Mouse (Mus musculus) erythroid progenitor cell, adult 5-6 weeks (primary cell): ENCODE measurements at regions not wholly inside any gene's neighbourhood (a gene's known extent, or its start where the extent isn't known, plus 50 kb on each side); places are given as distances from the start of the nearest gene placed in this dataset.
"Not testable (repeated sequence)": the region's sequence is repeated elsewhere in the genome, so short reads cannot be mapped to it uniquely, and the experiment has no call there.

ENCODE experiments used
- ATAC-seq: replicated peaks from 2 replicates; pipeline ENCODE4 v1.8.0; 2016; ENCODE audit warnings: moderate number of reproducible peaks, mild to moderate bottlenecking, moderate TSS enrichment, inconsistent platforms; ENCODE audit not compliant: poor library complexity, low FRiP score, severe bottlenecking

DNA sequence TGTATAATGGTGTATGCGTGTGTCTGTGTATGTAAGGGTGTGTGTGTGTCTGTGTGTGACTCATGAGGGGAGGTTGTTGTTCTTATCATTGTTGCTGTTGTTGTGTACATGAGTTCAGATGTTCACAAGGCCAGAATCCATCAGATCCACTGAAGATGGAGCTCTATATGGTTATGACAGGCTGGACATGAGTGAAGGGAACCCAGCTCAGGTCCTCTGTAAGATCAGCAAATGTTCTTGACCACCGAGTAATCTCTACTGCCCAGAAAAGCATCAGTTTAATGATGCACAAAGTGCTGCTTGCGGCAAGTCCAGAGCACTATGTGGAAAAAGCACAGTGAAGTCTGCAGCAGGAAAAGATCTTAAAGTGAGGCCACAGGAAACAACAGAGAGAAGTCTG lies 77.5 kb downstream of the Gm15319 start:
- not testable (repeated sequence) for ATAC-seq

DNA sequence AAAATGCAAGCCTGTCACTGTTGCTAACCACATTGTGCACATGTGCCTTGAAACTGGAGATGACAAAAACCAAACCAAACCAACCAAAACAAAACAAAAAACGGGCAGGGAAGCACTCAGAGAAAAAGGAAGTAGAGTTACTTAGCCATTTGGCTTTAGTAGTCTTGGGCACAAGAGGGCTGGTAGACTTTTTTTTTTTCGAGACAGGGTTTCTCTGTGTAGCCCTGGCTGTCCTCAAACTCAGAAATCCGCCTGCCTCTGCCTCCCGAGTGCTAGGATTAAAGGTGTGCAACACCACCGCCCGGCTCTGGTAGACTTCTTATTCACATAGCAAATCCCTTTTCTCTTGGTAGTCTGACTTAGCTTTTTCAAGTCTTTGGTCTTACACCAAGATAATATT lies 78.2 kb downstream of the Gm15319 start:
- ATAC-seq, result not testable (repeated sequence)

DNA sequence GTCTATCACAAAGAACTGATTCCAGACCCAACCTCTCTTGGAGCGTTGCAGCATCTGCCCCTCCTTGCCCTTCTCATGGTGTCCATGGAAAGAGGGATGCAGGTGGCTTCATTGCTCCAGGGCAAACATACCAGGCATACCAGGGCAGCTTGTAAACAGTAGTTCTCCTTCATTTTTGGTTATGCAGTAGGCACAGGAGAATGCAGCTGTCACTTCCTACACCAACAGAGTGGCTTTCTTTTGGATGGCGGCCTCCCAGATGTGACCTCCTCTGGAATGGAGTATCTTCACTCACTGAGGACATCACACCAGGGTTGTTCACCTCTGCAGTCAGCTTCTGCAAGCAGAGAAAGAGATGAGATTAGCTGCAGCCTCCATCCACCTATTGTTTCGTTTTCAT lies 79.9 kb downstream of the Gm15319 start:
- ATAC-seq, result not testable (repeated sequence)

DNA sequence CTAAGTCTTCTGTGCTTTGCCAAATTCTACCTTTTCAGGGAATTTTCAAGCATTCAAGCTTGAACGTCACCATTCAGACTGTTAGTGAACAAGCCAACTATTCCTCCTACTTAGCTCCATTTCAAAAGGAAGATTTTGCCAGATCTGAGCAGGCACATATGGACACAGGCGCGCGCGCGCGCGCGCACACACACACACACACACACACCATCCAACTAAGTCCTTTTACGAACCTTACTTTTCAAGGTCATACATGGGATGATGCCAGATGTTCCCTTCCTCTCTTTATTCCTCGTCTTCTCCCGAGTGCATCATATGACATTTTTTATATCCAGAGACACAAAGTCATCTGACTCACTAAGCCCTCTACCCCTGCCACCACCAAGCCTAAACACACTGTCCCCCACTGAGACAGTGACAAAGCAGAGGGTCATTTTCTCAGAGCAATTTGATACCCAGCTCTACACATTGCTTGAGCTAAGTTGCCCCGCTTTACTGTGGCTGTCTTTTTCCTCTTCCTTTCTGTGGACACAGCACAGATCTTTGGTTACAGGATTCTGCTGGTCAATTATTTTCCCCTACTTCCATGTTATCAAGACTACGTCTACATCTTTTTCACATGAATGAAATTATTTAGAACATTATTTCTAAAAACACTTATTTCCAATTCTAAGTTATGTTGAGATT lies 81.7 kb downstream of the Gm15319 start:
- ATAC-seq, result not testable (repeated sequence)

DNA sequence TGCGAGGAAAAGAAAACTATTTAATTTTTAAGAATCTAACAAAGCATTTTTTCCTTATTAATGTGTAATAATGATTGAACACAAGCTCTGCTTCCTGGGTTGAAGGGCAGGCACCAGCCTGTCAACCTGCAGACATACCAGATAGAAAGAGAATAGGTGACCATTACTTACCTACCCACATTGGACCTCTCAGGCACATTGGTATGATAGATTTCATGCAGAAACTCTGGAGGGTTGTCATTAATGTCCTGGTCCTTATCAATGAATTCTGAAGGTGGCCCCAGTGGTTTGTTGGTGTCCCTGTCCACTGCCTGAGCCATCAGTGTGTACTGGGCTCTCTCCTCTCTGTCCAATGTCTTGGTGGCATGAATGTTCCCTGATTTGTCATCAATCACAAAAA lies 85.3 kb downstream of the Gm15319 start:
- not testable (repeated sequence) for ATAC-seq

DNA sequence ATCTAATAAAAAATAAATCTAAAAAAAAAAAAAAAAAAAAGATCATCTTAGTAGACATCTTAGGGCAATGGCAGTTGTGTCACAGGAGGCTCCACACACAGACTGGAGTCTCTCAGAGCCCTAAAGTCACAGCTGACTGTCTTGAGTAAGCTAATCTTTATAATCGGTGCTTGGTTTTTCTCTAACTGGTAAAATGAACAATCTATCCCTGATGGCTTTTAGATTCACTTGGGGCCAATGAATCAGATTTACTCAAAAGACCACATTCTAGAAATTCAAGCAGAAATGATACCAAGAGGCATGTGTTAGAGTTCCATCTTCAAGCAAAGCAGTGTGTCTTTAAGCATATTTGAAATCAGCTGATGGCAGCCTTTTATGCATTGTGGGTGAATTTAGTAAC lies 86.3 kb downstream of the Gm15319 start:
- not testable (repeated sequence) for ATAC-seq

DNA sequence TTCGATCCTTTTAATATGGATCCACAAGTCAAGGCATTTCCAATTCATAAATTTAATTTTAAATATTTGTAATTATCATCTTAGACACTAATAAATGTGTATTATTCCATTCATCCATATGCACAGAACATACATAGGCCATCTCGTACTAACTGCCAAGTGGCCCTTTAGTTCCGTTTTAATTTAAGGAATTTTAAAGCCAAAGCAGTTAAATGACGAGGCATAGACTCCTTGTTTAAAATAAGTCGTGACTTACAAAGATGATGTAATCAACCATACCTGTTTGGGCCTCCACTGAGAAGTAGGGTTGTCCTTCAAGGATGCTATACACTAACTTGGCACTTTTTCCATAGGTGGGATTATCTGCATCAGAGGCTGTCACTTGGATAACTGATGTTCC lies 89.2 kb downstream of the Gm15319 start:
- not testable (repeated sequence) for ATAC-seq

DNA sequence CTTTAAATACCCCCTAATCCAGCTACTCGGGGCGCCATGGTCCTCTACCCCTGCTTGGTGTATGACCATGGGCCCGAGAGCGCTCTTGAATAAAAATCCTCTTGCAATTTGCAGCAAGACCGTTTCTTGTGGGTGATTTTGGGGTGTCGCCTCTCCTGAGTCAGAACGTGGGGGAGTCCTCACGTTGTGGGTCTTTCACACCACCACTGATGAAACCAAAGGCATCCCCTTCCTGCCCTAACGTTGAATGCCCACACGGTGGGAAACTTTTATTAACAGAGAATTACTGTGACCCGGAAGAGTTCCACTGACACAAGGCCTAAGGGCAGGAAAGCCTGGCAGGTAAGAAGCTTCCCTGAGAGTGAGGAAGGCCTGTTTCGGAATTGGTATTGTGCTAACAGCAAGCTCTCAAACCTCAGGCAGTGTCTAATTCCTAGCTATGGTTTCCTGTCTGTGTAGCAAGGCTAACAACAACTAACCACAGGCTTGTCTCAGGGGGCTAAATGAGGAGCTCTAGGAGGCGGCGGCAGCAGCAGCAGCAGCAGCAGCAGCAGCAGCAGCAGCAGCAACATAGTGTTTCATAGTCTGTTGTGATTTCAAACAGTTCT lies 95.4 kb downstream of the Gm15319 start:
- ATAC-seq, result not testable (repeated sequence)

DNA sequence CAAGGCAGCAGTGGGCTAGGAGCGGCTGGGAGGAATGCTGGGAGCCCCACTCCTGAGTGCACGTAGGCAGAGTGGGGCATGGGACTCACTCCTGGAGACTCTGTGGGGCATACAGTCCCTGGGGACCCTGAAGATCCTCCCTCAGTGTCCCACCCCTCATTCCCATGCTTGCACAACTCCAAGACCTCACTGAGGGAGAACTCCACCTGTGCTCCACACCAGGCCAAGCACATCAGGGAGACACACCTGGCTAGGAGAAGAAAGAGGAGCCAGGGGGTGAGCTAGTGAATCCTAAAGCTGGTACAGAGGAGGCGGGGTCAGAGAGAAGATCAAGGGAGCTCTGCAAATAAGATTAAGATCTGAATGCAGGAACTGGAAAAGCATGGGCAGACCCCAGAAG lies 96.2 kb downstream of the Gm15319 start:
- ATAC-seq, result not testable (repeated sequence)

DNA sequence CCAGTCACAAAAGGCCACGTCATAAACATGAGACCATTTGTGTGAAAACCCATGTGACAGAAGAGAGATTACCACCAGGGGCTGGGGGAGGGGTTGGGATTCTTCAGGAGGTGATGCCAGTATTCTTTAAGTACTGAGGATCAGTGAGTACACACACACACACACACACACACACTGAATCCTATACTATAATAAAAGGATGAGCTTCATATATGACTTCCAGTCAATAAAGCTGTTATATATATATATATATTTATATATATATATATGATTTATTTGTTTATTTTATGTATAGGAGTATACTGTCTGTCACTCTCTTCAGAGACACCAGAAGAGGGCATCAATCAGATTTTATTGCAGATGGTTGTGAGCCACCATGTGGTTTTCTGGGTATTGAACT lies 98.4 kb downstream of the Gm15319 start:
- ATAC-seq, result not testable (repeated sequence)

DNA sequence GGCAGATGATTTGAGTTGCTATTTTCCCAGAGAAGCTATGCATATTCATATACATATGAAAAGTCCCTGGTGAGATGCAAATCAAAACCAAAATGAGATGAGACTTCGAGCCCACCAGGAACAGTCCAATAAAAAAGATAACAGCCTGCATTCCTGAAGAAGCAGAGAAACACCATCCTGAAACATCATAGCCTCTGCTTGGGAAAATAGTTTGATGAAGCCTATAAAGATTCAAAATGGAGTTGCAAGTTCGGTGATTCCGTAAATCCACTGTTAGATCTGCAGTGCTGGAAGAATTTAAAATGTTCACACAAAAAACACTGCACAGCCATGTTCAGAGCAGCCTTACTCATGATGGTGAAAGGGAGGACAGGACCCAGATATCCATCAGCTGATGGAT lies 98.9 kb downstream of the Gm15319 start:
- not testable (repeated sequence) for ATAC-seq

DNA sequence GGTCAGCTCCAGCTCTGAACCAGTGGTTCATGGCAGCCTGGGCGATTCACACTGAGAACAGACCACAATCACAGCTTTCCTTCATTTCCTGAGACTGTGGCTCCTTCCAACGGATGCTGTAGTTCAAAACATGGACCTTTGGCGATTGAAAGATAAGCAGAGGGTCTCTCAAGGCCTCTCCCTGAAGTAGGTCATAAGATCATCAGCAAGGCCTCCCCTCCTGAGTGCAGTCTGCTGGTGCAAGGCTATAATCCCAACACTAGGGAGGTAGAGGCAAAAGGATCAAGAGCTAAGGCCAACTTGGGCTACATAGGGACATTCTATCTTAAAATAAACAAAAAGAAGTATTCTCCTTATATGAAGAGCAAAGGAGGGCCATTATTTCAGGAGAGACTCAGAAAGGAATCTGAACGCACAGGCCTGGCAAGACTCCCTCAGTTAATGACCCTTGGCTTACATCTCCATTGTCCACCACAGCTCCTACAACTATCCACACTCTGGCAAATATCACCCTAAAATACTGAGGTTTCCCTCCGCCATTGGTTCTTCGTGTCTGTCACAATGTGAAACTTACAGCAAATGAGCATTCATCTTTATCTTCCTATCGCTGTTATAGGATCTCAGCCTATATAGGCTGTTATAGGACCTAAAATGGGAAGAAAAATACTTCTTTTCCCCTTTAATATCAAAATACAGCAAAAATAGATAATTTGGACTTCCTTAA lies 100.0 kb downstream of the Gm15319 start:
- ATAC-seq, result not testable (repeated sequence)

DNA sequence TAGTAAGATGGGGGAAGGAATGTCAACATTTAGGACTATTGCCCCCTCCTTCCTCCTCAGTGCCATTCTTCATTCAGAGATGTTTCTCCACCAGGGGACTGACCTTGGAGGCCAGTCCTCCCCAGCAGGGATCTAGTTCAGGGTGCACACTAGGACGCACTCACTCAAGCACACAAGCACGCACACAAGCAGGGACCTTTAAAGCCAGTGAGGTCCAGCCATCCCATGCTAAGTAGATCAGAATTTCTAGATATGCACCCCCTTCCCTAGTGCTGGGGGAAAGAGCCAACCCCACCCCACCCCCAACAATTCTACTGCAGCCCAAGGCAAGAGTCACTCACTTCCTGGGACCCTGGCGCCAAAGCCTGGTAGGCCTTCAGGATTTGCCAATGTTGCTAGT lies 100.8 kb downstream of the Gm15319 start:
- ATAC-seq, result not testable (repeated sequence)

DNA sequence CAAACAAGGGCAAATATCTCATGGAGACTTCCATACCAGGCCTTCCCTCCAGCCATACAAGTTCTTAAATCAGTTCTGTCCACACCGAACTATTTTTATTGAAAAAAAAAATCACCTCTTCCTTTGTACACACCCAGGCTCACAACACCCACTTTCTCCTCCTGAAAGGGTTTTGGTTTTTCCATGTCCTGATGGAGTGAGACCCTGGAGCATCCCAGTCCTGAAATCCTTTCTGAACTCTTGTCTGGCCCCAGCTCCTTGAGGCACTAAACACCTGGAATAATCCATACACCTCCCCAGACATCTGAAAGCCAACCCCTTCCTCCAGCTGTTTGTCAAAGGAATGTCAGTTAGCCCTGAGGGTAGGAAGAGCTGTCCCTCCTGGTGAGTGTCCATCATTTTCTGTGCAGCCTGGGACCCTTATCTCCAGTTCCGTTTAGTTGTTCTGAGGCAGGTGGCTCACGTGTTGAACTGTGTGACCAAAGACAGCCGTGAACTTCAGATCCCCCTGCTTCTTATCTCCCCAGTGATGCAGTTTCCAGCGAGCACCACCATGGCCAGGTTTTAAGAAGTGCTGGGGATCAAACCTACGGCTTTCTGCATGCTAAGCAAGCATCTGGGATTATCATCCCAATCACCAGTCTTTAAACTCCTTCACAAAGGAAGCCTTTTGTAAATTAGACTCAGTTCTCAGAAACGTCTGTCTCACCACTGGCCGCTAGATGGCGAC lies 101.4 kb downstream of the Gm15319 start:
- peak; percentile 57 for ATAC-seq

DNA sequence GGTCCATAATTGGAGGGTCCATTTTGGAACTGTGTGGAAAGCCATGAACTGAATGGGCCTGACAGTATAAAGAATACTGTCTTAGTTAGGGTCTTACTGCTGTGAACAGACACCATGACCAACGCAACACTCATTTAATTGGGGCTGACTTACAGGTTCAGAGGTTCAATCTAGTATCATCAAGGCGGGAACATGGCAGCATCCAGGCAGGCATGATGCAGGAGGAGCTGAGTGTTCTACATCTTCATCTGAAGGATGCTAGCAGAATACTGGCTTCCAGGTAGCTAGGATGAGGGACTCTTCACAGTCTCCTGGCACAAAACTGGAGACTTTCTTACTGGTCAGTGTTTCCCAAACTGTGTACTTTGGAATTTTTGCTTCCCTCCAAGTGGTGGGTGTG lies 102.0 kb downstream of the Gm15319 start:
- not testable (repeated sequence) for ATAC-seq

DNA sequence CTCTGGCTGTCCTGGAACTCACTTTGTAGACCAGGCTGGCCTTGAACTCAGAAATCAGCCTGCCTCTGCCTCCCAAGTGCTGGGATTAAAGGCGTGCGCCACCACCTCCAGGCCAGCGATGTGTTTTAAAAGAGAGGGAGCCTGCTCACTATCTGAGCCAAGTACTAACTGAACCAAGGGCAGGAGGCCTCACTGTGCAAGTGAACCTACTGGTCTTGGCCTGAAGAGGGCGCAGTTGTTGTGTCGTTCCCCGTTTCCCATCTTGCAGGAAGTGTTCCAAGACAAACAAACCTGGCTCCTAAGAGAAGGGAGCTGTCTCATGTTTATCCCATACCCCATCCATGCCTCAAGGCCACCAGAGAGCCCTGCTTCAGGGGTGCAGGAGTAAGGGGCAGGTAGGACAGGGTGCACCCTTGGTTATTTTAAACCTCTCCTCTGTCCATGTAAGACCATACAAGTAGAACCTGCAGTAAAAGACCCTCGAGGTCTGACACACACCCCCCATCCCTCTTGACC lies 102.8 kb downstream of the Gm15319 start:
- 0 out of 2 replicates have a peak, but pooled peaks have one; percentile 49 for ATAC-seq

DNA sequence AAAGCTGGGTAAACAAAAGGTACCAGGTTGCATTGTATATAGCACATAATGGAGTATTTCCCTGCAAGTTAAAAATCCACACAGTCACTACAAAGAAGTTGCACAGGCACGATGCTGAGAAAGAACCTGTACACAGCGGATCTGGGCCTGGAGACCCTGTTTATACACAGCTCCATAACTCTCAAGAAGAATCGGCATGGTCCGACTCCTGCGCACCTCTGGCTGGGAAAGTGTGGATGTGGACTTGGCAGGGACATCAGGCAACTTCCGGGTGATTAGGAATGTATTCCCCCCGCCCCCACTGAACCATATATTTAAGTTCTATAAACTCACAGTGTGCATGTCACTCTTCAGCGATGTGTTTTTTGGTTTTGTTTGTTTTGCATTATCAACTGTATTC lies 103.3 kb downstream of the Gm15319 start:
- not testable (repeated sequence) for ATAC-seq
